Mouse (Mus musculus) C2C12 (cell line): ENCODE data around the gene Nsmce3. TPM values are rescaled to one million over a fixed set of nuclear protein-coding genes. Genes with fewer than 3 reads are reported as not detected.

ENCODE experiments used
- H3K27me3 ChIP-seq: one replicate; pipeline ENCODE4 v1.6.1; 2011; ENCODE audit not compliant: control insufficient read depth, insufficient read depth, insufficient read length
- H3K36me3 ChIP-seq: one replicate; pipeline ENCODE4 v1.6.1; 2011; ENCODE audit not compliant: control insufficient read depth, insufficient read depth
- H3K4me3 ChIP-seq: one replicate; pipeline ENCODE4 v1.5.1; 2011; ENCODE audit warnings: mild to moderate bottlenecking, control low read depth; ENCODE audit not compliant: poor library complexity, insufficient read depth, severe bottlenecking
- H3K79me2 ChIP-seq: one replicate; pipeline ENCODE4 v1.6.1; 2011; ENCODE audit not compliant: control insufficient read depth, insufficient read depth
- H3K79me3 ChIP-seq: one replicate; pipeline ENCODE4 v1.6.1; 2011; ENCODE audit warnings: low read depth, control low read depth
- H3ac ChIP-seq: one replicate; pipeline ENCODE3; 2011; ENCODE audit warnings: low read depth; ENCODE audit not compliant: control insufficient read depth, insufficient read length
- CEBPB ChIP-seq: IDR thresholded peaks from one replicate; pipeline ENCODE4 v1.6.1; 2011; ENCODE audit warnings: low read depth, mild to moderate bottlenecking, control low read depth, moderate library complexity
- CTCF ChIP-seq: IDR thresholded peaks from one replicate; pipeline ENCODE4 v1.5.1; 2011; ENCODE audit not compliant: control insufficient read depth, insufficient read depth, insufficient read length
- FOSL1 ChIP-seq: IDR thresholded peaks from one replicate; pipeline ENCODE4 v1.8.0; 2011; ENCODE audit warnings: mild to moderate bottlenecking, low read length; ENCODE audit not compliant: poor library complexity, insufficient read depth, severe bottlenecking
- MAX ChIP-seq: IDR thresholded peaks from one replicate; pipeline ENCODE4 v1.6.1; 2011; ENCODE audit warnings: mild to moderate bottlenecking, control low read depth
- MYOD1 ChIP-seq: IDR thresholded peaks from one replicate; pipeline ENCODE4 v1.6.1; 2011; ENCODE audit warnings: low read depth; ENCODE audit not compliant: control insufficient read depth, insufficient read length
- MYOG ChIP-seq: IDR thresholded peaks from one replicate; pipeline ENCODE4 v1.6.1; 2011; ENCODE audit not compliant: control insufficient read depth, insufficient read length; ENCODE audit errors: extremely low read depth
- USF1 ChIP-seq: IDR thresholded peaks from one replicate; pipeline ENCODE4 v1.6.1; 2011; ENCODE audit warnings: low read depth, mild to moderate bottlenecking, control low read depth, moderate library complexity
- long read RNA-seq, 2 experiments: library from polyadenylated mRNA; unstranded; transcript quantifications; one replicate each; pipeline ENCODE4 v2.0.0; 2019 to 2020
- polyA plus RNA-seq: library from polyadenylated mRNA; unstranded; fragments of >200 nt; fragmentation: generic; extraction: Trizol; gene quantifications from one replicate; pipeline ENCODE4 v1.2.1, GENCODE M21; 2012; ENCODE audit warnings: missing spikeins

Nsmce3 gene
- 5.9 TPM for polyA plus RNA-seq
- long read RNA-seq, experiment 1, full-length matches to known transcripts: 51 of 51 reads
- long read RNA-seq, experiment 1, partial matches to known transcripts: 0 of 51 reads
- long read RNA-seq, experiment 1, other reads (novel, unspliced or antisense): 0 of 51 reads
- long read RNA-seq, experiment 2, full-length matches to known transcripts: 51 of 51 reads
- long read RNA-seq, experiment 2, partial matches to known transcripts: 0 of 51 reads
- long read RNA-seq, experiment 2, other reads (novel, unspliced or antisense): 0 of 51 reads

GRCm38 (mm10) chr7:64872743-64873241, at the start of gene Nsmce3:
Gene Nsmce3, minus strand, starts transcription at chr7:64872997.
- Histone ChIP-seq H3ac (peak within 1 kb of the TSS; percentile 94), H3K79me3 (peaks cover 15% of the 10 kb centered on the region), H3K79me2 (peaks cover 28% of the 10 kb centered on the region), H3K36me3 (no peaks in the 10 kb centered on the region), H3K4me3 (peak within 1 kb of the TSS; percentile 63), H3K27me3 (no peaks in the 10 kb centered on the region)
- TF ChIP-seq CTCF (peak; percentile 19), USF1 (no peak)

GRCm38 (mm10) chr7:64921189-64921588, 48.4 kb upstream of the Nsmce3 start:
- H3K79me3 ChIP-seq: no peaks in the 10 kb centered on the region
- H3ac ChIP-seq: no peak overlapping the region
- H3K36me3 ChIP-seq: no peaks in the 10 kb centered on the region
- H3K27me3 ChIP-seq: no peaks in the 10 kb centered on the region
- TF ChIP-seq CTCF: no peak
- TF ChIP-seq FOSL1: no peak
- TF ChIP-seq USF1: no peak
- no peak for TF ChIP-seq MYOD1
- no peak for TF ChIP-seq MYOG
- no peak for TF ChIP-seq MAX
- TF ChIP-seq CEBPB: no peak
- no peaks in the 10 kb centered on the region for H3K79me2 ChIP-seq
- no peak overlapping the region for H3K4me3 ChIP-seq

- Histone ChIP-seq H3ac (no peak overlapping the region), H3K79me2 (no peaks in the 10 kb centered on the region), H3K36me3 (no peaks in the 10 kb centered on the region), H3K79me3 (no peaks in the 10 kb centered on the region), H3K27me3 (no peaks in the 10 kb centered on the region), H3K4me3 (no peak overlapping the region)
- TF ChIP-seq CTCF: no peak
- no peak for TF ChIP-seq CEBPB
- no peak for TF ChIP-seq FOSL1
- TF ChIP-seq MYOG: no peak
- TF ChIP-seq MAX: no peak
- no peak for TF ChIP-seq USF1
- TF ChIP-seq MYOD1: no peak
Measured at GRCm38 (mm10) chr7:64920735-64921134, 47.9 kb upstream of the Nsmce3 start.

DNA sequence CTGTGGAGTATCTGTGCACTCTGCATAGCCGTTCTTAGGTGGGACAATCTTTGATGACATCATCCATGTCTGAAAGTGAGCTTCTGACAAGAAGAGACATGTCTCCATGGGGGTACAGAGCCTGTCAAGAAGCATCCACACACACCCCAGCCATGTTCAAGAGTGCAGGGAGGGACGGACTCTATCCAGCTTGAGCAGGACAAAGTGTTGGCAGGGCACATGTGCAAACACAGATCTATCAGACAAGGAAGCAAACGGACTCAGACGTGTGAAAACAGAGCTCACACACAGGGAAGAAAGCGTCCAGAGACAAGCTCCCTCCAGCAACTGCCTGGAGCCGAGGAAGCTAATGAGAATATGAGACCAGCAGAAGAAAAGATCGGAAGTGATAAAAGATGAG, 43.9 kb upstream of the Nsmce3 start:
- Histone ChIP-seq H3K36me3 (no peaks in the 10 kb centered on the region), H3ac (no peak overlapping the region), H3K79me3 (no peaks in the 10 kb centered on the region), H3K27me3 (no peaks in the 10 kb centered on the region), H3K4me3 (no peak overlapping the region), H3K79me2 (no peaks in the 10 kb centered on the region)
- TF ChIP-seq MYOG (no peak), MYOD1 (no peak), FOSL1 (no peak), MAX (no peak), USF1 (no peak), CEBPB (no peak), CTCF (no peak)

- H3ac ChIP-seq: no peak overlapping the region
- no peaks in the 10 kb centered on the region for H3K79me2 ChIP-seq
- H3K36me3 ChIP-seq: no peaks in the 10 kb centered on the region
- no peaks in the 10 kb centered on the region for H3K79me3 ChIP-seq
- H3K27me3 ChIP-seq: no peaks in the 10 kb centered on the region
- TF ChIP-seq CTCF (no peak), MYOG (no peak), MAX (no peak), CEBPB (no peak), FOSL1 (no peak), MYOD1 (no peak), USF1 (no peak)
- no peak overlapping the region for H3K4me3 ChIP-seq
Measured at GRCm38 (mm10) chr7:64915121-64915520, 42.3 kb upstream of the Nsmce3 start.

DNA sequence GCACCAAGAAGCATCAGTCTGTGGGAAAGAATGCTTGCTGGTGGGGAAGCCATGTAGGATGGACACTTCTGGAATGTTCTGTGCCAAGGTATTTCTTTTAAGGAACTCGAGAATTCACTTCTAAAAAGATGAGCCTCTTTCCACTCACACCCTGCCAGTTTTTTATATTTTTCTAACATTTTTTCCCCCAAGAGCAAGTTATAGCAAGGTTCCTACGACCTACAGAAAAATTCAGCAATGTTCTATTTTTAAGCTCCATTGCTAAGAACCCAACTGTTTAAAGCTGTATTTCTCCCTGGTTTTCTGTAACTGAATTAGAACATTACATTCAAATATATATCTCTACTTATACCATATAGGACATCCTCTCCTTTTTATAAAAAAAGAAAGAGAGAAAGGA, 39.1 kb upstream of the Nsmce3 start:
- Histone ChIP-seq H3K79me2 (no peaks in the 10 kb centered on the region), H3K36me3 (no peaks in the 10 kb centered on the region), H3K79me3 (no peaks in the 10 kb centered on the region), H3K4me3 (no peak overlapping the region), H3ac (no peak overlapping the region), H3K27me3 (no peaks in the 10 kb centered on the region)
- TF ChIP-seq USF1: no peak
- TF ChIP-seq MYOD1: no peak
- TF ChIP-seq MAX: no peak
- TF ChIP-seq CTCF: no peak
- no peak for TF ChIP-seq FOSL1
- no peak for TF ChIP-seq MYOG
- no peak for TF ChIP-seq CEBPB
